Mouse (Mus musculus) ES-E14 (cell line): ENCODE data around the gene Cnga4.

Experiments used
- HCFC1 ChIP-seq: IDR thresholded peaks from 2 replicates; pipeline ENCODE4 v1.6.1; 2012; ENCODE audit warnings: low read length, inconsistent platforms, borderline replicate concordance; ENCODE audit not compliant: insufficient read depth
- MAFK ChIP-seq: IDR thresholded peaks from 2 replicates; pipeline ENCODE4 v1.6.1; 2014; ENCODE audit warnings: mild to moderate bottlenecking, low read depth, low read length, inconsistent platforms; ENCODE audit not compliant: insufficient read depth

DNA sequence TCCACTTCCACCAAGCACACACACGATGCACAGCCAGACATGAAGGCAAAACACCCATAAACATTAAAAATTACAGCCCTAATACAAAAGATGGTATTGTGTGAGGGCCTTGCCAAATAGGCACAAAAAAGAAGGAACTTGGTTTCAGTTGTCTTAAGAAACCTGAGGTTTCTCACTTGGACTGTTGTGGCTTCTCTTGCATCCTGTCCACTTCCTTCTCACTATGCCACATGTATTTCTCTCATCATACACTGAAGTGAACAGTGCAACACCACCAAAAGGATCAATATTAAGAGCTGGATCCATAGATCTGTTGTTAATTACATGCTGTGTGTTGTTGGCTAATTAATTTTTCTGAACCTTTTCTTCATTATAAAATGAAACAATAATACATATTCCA, 31.5 kb upstream of the Cnga4 start:
- no peak for TF ChIP-seq HCFC1
- TF ChIP-seq MAFK, result no peak
